Mouse (Mus musculus): ENCODE data around the gene Dgkh. TPM values are rescaled to one million over a fixed set of nuclear protein-coding genes. Genes with fewer than 3 reads are reported as not detected.

Gene Dgkh
- 1.2 and 1.4 TPM in 2 replicates for polyA plus RNA-seq (2015; fragmentation: Nextera tagmentation; extraction: Ambion mirVana)

DNA sequence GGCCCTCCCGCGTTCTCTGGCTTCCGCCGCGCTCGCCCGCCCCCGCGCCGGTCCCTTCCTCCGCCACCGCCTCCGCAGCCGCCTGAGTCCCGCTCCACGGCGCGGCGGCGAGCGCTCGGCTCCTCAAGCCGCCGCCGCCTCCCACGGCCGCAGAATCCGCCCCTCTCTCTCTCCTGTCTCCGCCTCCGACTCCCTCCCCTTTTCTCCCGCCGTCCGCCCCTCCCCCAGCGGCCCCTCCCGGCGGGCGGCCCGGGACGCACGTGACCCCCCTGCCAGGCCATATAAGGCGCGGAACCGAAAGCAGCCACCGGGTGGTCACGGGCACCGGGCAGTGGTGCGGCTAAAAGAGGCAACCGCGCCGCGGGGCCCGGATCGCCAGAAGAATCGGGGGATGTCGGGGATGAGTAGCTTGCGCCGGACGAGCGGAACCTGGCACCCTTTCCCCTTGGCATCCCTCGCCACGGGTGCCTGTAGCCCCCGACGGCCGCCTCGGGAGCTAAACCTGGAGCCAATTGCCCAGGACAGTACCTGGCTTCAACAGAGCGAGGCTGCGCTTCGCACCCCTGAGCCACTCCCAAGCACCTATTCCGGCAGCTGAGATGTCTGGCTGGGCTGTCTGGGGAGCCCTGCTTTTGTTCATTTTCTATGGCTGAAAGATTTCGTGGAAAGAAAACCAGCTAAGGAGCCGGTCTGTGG lies at the start of gene Dgkh:
Dgkh (minus strand) TSS at position 160 of the 696 bp plus-strand sequence.
- Histone ChIP-seq H3K27ac (peak within 1 kb of the TSS; percentile 78), H3K4me2 (peak within 1 kb of the TSS; percentile 91), H3K27me3 (peaks cover 18% of the 10 kb centered on the region; the same call in 1 of the 2 replicates), H3K4me1 (peaks cover 11% of the 10 kb centered on the region), H3K4me3 (peak within 1 kb of the TSS; percentile 81), H3K36me3 (ENCODE audit: poor library complexity, severe bottlenecking) (no peaks in the 10 kb centered on the region), H3K9me3 (replicated peaks) (no peaks in the 10 kb centered on the region), H3K9ac (peak within 1 kb of the TSS; percentile 91)
- peak; percentile 95 for ATAC-seq
- 0% methylated on average over 63 of the region's 71 CpGs for WGBS

DNA sequence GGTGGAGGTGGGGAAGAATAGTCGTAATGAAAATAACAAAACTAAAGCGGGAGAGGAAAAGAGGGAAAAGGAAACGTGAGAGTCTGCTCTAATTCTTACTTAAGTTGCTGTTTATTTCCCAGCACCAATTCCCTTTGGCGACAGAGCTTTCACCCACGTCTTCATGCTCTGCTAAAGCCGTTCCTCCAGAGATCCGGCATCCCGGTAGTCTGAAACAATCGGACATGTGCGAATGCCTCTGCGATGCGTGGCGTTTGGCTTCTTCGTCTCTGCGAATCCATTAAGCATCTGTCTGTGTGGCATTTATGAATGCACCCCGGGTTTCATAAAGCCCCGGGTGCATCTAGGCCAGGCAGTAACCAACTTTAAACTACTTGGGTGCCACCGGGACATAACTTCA lies 44.6 kb upstream of the Dgkh start:
- H3K4me2 ChIP-seq, result peak overlapping the region; percentile 39
- WGBS, result 64% methylated on average over 18 of the region's 18 CpGs
- H3K9ac ChIP-seq, result no peak overlapping the region
- H3K36me3 ChIP-seq (ENCODE audit: poor library complexity, severe bottlenecking), result no peaks in the 10 kb centered on the region
- H3K4me3 ChIP-seq, result no peak overlapping the region
- no peak for ATAC-seq
- H3K27me3 ChIP-seq, result no peaks in the 10 kb centered on the region
- peaks cover 9% of the 10 kb centered on the region for H3K4me1 ChIP-seq
- no peak overlapping the region for H3K27ac ChIP-seq
- no peaks in the 10 kb centered on the region for H3K9me3 ChIP-seq (replicated peaks)

DNA sequence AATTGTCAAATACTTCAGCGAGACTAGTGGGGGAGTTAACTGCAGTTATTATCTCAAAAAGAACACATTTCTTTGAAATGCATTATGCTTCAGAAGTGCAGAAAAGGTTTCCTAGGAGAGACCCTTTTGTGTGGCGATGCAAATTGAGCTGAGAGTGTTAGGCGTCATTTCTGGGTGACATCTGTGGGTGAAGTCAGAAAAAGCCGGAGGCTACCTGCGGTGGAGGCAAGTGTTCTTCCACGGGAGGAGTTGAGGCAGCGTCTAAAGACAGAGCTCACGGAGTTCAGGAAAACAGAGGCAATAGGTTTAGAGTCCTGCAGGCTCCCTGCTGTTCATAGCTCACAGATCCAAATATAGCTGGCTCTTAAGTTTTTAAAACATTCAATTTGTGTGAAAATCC lies 44.1 kb upstream of the Dgkh start:
- Histone ChIP-seq H3K36me3 (ENCODE audit: poor library complexity, severe bottlenecking) (no peaks in the 10 kb centered on the region), H3K27ac (no peak overlapping the region), H3K4me2 (peak overlapping the region; percentile 39), H3K27me3 (no peaks in the 10 kb centered on the region), H3K9me3 (replicated peaks) (no peaks in the 10 kb centered on the region), H3K4me1 (peaks cover 9% of the 10 kb centered on the region), H3K9ac (no peak overlapping the region; the same call in 1 of the 2 replicates), H3K4me3 (no peak overlapping the region)
- no peak for ATAC-seq
- WGBS, result 11% methylated on average over 8 of the region's 8 CpGs

DNA sequence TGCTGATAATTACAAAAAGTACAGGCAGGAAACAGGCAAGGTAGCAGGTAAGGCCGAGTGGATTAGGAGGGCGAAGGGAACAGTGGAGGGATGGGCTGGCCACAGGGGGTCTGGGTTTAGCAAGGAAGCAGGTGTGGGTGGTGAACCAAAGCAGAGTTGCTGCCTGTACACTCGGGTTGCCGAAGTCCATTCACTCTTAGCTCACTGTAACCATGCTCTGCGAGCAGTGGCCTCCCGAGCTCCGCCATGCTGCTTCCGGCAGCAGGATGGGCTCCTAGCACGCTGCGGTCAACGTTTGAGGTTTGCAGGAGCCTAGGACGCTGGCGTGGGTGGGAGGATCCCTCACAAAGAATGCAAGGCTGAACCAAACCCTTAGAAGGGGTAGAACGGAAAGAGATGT lies 43.1 kb upstream of the Dgkh start:
- Histone ChIP-seq H3K9ac (no peak overlapping the region), H3K4me3 (no peak overlapping the region), H3K27me3 (no peaks in the 10 kb centered on the region), H3K4me2 (no peak overlapping the region), H3K9me3 (replicated peaks) (no peaks in the 10 kb centered on the region), H3K27ac (no peak overlapping the region), H3K36me3 (ENCODE audit: poor library complexity, severe bottlenecking) (no peaks in the 10 kb centered on the region), H3K4me1 (peaks cover 9% of the 10 kb centered on the region)
- ATAC-seq, result no peak
- WGBS, result 75% methylated on average over 14 of the region's 14 CpGs

DNA sequence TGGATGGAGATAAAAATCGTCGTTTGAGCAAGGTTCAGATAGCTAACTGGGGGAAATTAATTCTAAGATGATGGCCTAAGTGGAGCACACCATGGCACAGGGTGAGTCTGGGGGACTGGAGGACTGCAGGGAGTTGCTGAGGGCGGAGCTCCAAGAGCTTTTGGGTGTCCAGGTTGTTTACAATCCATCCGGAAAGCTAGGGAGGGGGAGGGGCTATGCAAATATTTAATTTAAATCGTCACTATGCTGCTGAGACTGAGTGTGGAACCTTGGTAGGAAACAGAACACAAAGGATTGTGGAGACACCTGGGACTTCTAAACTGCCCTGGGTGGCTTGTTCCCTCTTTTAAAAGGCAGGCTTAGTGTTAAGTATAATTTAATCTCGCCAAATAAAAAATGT lies 42.6 kb upstream of the Dgkh start:
- H3K4me2 ChIP-seq, result no peak overlapping the region
- no peaks in the 10 kb centered on the region for H3K36me3 ChIP-seq (ENCODE audit: poor library complexity, severe bottlenecking)
- peaks cover 9% of the 10 kb centered on the region for H3K4me1 ChIP-seq
- no peak for ATAC-seq
- H3K9me3 ChIP-seq (replicated peaks), result no peaks in the 10 kb centered on the region
- WGBS, result 52% methylated on average over 6 of the region's 6 CpGs
- H3K27ac ChIP-seq, result no peak overlapping the region
- H3K9ac ChIP-seq, result no peak overlapping the region
- no peak overlapping the region for H3K4me3 ChIP-seq
- H3K27me3 ChIP-seq, result no peaks in the 10 kb centered on the region

DNA sequence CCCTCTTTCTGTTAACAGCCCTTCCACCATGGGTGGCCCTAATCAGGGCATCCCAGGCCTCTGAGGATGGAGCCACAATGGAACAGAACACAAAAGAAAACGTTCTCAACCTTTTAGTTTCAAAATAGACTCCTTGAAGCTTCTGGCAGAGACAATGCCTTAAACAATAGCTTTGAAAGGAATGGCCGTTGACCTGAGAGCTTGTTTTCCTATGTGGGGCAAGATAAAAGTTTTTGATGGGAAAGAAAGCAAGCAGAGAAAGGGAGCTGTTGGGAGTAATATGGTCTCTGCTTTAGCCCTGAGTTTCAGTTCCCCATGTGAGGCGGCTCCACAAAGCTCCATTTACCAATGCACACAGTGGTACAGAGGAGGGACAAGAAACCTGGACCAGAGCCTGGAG lies 37.9 kb upstream of the Dgkh start:
- H3K9me3 ChIP-seq (replicated peaks), result no peaks in the 10 kb centered on the region
- no peak overlapping the region for H3K4me3 ChIP-seq
- no peak for ATAC-seq
- no peaks in the 10 kb centered on the region for H3K4me1 ChIP-seq
- 16% methylated on average over 3 of the region's 3 CpGs for WGBS
- no peaks in the 10 kb centered on the region for H3K36me3 ChIP-seq (ENCODE audit: poor library complexity, severe bottlenecking)
- no peak overlapping the region for H3K27ac ChIP-seq
- no peak overlapping the region for H3K9ac ChIP-seq
- no peak overlapping the region for H3K4me2 ChIP-seq
- no peaks in the 10 kb centered on the region for H3K27me3 ChIP-seq

DNA sequence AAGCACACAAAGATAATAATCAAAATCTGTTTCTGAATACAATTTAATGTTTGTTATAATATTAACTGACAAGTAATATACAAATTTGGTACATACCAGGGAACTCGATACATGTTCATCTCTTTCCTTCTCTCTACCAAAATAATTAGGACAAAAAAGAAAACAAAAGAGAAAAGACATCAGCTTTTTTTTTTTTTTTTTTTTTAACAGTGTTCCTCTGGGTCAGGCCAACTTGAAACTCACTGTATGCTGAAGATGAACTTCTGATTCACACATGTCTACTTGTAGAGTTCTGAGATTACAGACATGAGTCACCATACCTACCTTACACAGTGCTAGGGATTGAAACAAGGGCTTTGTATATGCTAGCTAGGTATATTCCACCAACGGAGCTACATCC lies 28.5 kb upstream of the Dgkh start:
- 87% methylated on average over 2 of the region's 2 CpGs for WGBS
- Histone ChIP-seq H3K27ac (no peak overlapping the region), H3K36me3 (ENCODE audit: poor library complexity, severe bottlenecking) (no peaks in the 10 kb centered on the region), H3K9me3 (replicated peaks) (no peaks in the 10 kb centered on the region), H3K4me2 (no peak overlapping the region), H3K27me3 (no peaks in the 10 kb centered on the region), H3K4me1 (no peaks in the 10 kb centered on the region), H3K4me3 (no peak overlapping the region), H3K9ac (no peak overlapping the region)
- no peak for ATAC-seq

DNA sequence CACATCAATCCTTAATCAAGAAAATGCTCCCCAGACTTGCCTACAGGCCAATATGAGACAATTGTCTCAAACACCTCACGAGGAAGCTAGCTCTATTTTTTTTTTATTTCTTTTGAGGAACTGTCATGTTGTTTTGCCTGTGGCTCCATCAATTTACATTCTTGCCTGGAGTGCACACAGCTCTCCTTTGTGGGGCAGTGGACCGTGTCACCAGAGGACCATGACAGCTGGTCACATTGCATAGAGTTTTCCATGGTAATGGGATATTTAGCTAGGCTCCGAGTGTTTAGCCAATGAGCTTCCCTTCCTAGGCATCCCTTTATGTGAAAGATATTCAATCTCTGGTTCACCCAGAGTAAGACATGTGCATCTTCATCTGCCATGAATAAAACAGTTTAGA lies 26.9 kb upstream of the Dgkh start:
- no peaks in the 10 kb centered on the region for H3K9me3 ChIP-seq (replicated peaks)
- no peaks in the 10 kb centered on the region for H3K4me1 ChIP-seq
- H3K27me3 ChIP-seq, result no peaks in the 10 kb centered on the region
- no peak overlapping the region for H3K4me3 ChIP-seq
- H3K9ac ChIP-seq, result no peak overlapping the region
- no peaks in the 10 kb centered on the region for H3K36me3 ChIP-seq (ENCODE audit: poor library complexity, severe bottlenecking)
- WGBS, result 30% methylated on average over 3 of the region's 3 CpGs
- no peak overlapping the region for H3K27ac ChIP-seq
- no peak for ATAC-seq
- H3K4me2 ChIP-seq, result no peak overlapping the region

DNA sequence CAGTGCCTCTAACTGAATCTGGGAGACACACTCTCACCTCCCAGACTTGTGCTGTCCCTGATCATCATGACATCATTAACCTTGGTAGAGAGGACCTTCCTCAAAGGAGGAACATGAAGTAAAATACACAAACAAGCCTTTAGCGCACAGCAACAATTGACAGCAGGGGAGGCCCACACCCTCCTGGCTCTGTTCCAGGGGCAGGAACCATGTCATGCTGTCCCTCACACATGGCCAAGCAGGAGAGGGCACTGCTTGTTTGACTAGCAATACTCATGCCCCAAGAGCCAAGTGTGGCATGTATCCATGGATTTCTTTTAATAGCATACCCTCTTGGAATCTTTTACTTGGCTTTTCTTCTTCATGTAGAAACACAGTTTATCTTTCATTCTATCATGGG lies 22.7 kb upstream of the Dgkh start:
- Histone ChIP-seq H3K27ac (no peak overlapping the region), H3K4me1 (no peaks in the 10 kb centered on the region), H3K9me3 (replicated peaks) (no peaks in the 10 kb centered on the region), H3K4me2 (no peak overlapping the region), H3K4me3 (no peak overlapping the region), H3K27me3 (no peaks in the 10 kb centered on the region), H3K36me3 (ENCODE audit: poor library complexity, severe bottlenecking) (no peaks in the 10 kb centered on the region), H3K9ac (no peak overlapping the region)
- no peak for ATAC-seq
- 85% methylated on average over 1 of the region's 1 CpGs for WGBS

DNA sequence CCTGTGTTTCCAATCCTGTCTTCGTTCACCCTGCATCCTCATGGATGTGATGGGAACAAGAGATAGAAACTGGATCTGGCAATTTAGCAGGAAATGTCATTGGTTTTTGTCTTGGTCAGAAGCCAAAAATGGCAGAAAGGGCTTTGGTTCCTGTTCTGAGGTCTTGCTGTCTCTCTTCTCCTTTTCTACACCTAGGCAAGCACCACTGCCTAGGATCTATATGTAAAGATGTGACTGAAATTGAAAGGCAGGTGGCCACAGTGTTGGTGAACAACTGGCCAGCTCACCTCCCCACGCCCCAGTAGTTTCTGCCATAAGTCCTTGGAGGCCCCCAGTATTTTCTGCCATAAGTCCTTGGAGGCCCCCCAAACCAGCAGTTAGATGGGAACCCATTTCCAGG lies 16.1 kb upstream of the Dgkh start:
- H3K9me3 ChIP-seq (replicated peaks), result no peaks in the 10 kb centered on the region
- no peaks in the 10 kb centered on the region for H3K36me3 ChIP-seq (ENCODE audit: poor library complexity, severe bottlenecking)
- no peaks in the 10 kb centered on the region for H3K4me1 ChIP-seq
- no peak for ATAC-seq
- no peak overlapping the region for H3K4me3 ChIP-seq
- H3K27me3 ChIP-seq, result no peaks in the 10 kb centered on the region
- no peak overlapping the region for H3K4me2 ChIP-seq
- 98% methylated on average over 2 of the region's 2 CpGs for WGBS
- H3K27ac ChIP-seq, result no peak overlapping the region
- H3K9ac ChIP-seq, result no peak overlapping the region

DNA sequence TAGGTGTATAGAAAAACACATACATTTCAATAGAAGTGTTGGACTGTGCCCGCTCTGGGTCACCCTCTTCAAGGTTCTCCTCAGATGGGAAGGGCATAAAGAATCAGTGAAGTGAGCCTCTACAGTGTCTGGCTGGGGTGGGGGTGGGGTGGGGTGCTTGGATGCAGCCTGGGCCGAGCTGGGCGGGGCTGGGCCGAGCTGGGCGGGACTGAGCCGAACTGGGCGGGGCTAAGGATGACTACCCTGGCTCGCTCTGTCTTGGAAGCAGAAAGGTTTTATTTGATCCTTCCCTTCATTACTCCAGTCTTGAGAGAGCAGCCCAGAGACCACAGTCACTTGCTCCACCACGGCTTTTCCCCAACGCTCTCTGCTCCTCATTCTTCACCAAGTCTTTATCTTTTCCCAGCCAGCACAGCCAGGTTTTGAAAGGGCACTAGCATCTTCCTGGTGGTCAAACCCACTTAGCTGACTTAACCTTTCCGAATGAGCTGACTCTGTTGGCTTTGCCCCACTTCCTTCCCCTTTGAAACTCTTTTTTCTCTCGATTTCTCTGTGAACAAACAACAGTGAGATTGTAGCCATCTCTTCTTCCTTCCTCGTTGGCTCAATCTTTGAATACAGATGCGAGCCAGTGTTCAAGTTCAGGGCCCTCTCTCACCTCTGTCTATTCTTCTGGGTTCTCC lies 15.5 kb upstream of the Dgkh start:
- no peak overlapping the region for H3K27ac ChIP-seq
- H3K27me3 ChIP-seq, result no peaks in the 10 kb centered on the region
- H3K9ac ChIP-seq, result no peak overlapping the region
- no peaks in the 10 kb centered on the region for H3K36me3 ChIP-seq (ENCODE audit: poor library complexity, severe bottlenecking)
- H3K4me1 ChIP-seq, result no peaks in the 10 kb centered on the region
- WGBS, result 58% methylated on average over 14 of the region's 14 CpGs
- H3K4me2 ChIP-seq, result no peak overlapping the region
- H3K9me3 ChIP-seq (replicated peaks), result no peaks in the 10 kb centered on the region
- H3K4me3 ChIP-seq, result no peak overlapping the region
- no peak for ATAC-seq

DNA sequence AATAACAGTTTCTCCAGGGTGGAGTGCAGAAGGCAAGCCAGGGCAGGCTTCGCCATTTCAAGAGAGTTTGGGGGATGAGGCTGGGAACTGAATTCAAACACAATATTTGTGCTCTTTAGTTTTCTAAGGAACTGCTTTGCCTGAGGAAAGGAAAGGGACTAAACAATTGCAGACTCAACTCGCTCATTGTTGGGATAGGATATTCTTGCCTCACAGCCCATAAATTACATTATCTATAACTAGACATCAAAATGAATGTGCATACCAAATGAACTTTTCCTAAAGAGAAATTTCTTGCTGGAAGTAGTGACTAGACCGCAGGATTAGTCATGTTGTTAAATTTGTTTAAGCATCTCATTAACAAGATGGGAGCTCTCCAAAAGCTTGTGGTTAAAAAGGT lies 14.9 kb upstream of the Dgkh start:
- Histone ChIP-seq H3K4me1 (no peaks in the 10 kb centered on the region), H3K9ac (no peak overlapping the region), H3K4me3 (no peak overlapping the region), H3K27ac (no peak overlapping the region), H3K4me2 (no peak overlapping the region), H3K27me3 (no peaks in the 10 kb centered on the region), H3K36me3 (ENCODE audit: poor library complexity, severe bottlenecking) (no peaks in the 10 kb centered on the region), H3K9me3 (replicated peaks) (no peaks in the 10 kb centered on the region)
- WGBS, result 89% methylated on average over 3 of the region's 3 CpGs
- no peak for ATAC-seq

DNA sequence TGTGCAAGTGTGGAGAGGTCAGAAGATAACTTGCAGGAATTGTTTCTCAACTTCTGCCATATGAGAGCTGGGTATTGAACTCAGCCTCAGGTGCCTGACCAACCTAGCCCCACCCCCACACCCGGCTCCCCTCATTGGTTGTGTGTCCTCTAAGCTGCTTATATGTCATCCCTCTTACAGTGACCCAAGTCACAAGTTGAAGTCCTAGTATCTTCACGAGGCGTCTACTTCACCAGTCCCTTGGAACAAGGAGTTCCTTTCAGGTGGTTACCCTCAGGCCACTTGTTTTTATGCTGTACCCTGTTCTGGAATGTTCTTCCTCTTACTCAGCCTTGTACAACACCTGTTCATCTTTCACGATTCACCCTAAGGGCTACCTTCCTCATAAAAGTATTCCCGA lies 2.0 kb upstream of the Dgkh start:
- H3K9ac ChIP-seq, result no peak overlapping the region
- H3K4me3 ChIP-seq, result no peak overlapping the region
- H3K9me3 ChIP-seq (replicated peaks), result no peaks in the 10 kb centered on the region
- H3K27ac ChIP-seq, result no peak overlapping the region
- no peak for ATAC-seq
- no peaks in the 10 kb centered on the region for H3K36me3 ChIP-seq (ENCODE audit: poor library complexity, severe bottlenecking)
- no peak overlapping the region for H3K4me2 ChIP-seq
- peaks cover 18% of the 10 kb centered on the region; the same call in 1 of the 2 replicates for H3K27me3 ChIP-seq
- 71% methylated on average over 5 of the region's 5 CpGs for WGBS
- peaks cover 11% of the 10 kb centered on the region for H3K4me1 ChIP-seq

Measured in forebrain, embryonic 13.5 days (tissue).